Mouse (Mus musculus): ENCODE data around the gene Kcnq2.

Kcnq2 gene

GRCm38 (mm10) chr2:181102161-181102560 lies 32.9 kb downstream of the Kcnq2 start:
- DNase-seq (ENCODE audit: low spot score) = no peak

GRCm38 (mm10) chr2:181101626-181102025 lies 33.5 kb downstream of the Kcnq2 start:
- no peak for DNase-seq (ENCODE audit: low spot score)

GRCm38 (mm10) chr2:181100087-181100486 lies 35.0 kb downstream of the Kcnq2 start:
- no peak for DNase-seq (ENCODE audit: low spot score)

- DNase-seq (ENCODE audit: low spot score) = no peak
Observed at GRCm38 (mm10) chr2:181090123-181090522, 45.0 kb downstream of the Kcnq2 start.

GRCm38 (mm10) chr2:181084997-181085396 lies 50.1 kb downstream of the Kcnq2 start:
- DNase-seq (ENCODE audit: low spot score) = no peak

GRCm38 (mm10) chr2:181083945-181084344 lies 51.2 kb downstream of the Kcnq2 start:
- no peak for DNase-seq (ENCODE audit: low spot score)

GRCm38 (mm10) chr2:181080886-181081285 lies 54.2 kb downstream of the Kcnq2 start:
- no peak for DNase-seq (ENCODE audit: low spot score)

- DNase-seq (ENCODE audit: low spot score) = no peak
Observed at GRCm38 (mm10) chr2:181079518-181079917, 55.6 kb downstream of the Kcnq2 start.

GRCm38 (mm10) chr2:181078908-181079307 lies 56.2 kb downstream of the Kcnq2 start:
- DNase-seq (ENCODE audit: low spot score) = no peak

GRCm38 (mm10) chr2:181075501-181075900 lies 59.6 kb downstream of the Kcnq2 start:
- no peak for DNase-seq (ENCODE audit: low spot score)

- no peak for DNase-seq (ENCODE audit: low spot score)
Observed at GRCm38 (mm10) chr2:181072403-181072714, 62.7 kb downstream of the Kcnq2 start.

- DNase-seq (ENCODE audit: low spot score) = peak; percentile 52
Observed at GRCm38 (mm10) chr2:181071706-181072402, 63.2 kb downstream of the Kcnq2 start.

- no peak for DNase-seq (ENCODE audit: low spot score)
Observed at GRCm38 (mm10) chr2:181070136-181070535, 65.0 kb downstream of the Kcnq2 start.

- no peak for DNase-seq (ENCODE audit: low spot score)
Observed at GRCm38 (mm10) chr2:181068499-181068898, 66.6 kb downstream of the Kcnq2 start.

GRCm38 (mm10) chr2:181065827-181066226 lies 69.3 kb downstream of the Kcnq2 start:
- no peak for DNase-seq (ENCODE audit: low spot score)

- DNase-seq (ENCODE audit: low spot score) = peak; percentile 68
Observed at GRCm38 (mm10) chr2:181060127-181060526, 75.0 kb downstream of the Kcnq2 start.

- DNase-seq (ENCODE audit: low spot score) = no peak
Observed at GRCm38 (mm10) chr2:181058193-181058592, 76.9 kb downstream of the Kcnq2 start.

- no peak for DNase-seq (ENCODE audit: low spot score)
Observed at GRCm38 (mm10) chr2:181057341-181057740, 77.8 kb downstream of the Kcnq2 start.

- DNase-seq (ENCODE audit: low spot score) = no peak
Observed at GRCm38 (mm10) chr2:181052171-181052570, 82.9 kb downstream of the Kcnq2 start.

GRCm38 (mm10) chr2:181048986-181049385 lies 86.1 kb downstream of the Kcnq2 start:
- no peak for DNase-seq (ENCODE audit: low spot score)

- DNase-seq (ENCODE audit: low spot score) = no peak
Observed at GRCm38 (mm10) chr2:181048252-181048945, 86.7 kb downstream of the Kcnq2 start.

GRCm38 (mm10) chr2:181044001-181044400 lies 91.1 kb downstream of the Kcnq2 start:
- no peak for DNase-seq (ENCODE audit: low spot score)

GRCm38 (mm10) chr2:181043437-181043836 lies 91.7 kb downstream of the Kcnq2 start, which contains the start of gene Chrna4:
Gene Chrna4, minus strand, starts transcription at chr2:181043546.
- DNase-seq (ENCODE audit: low spot score) = no peak

GRCm38 (mm10) chr2:181042376-181042775 lies 92.7 kb downstream of the Kcnq2 start:
- no peak for DNase-seq (ENCODE audit: low spot score)

Measured in ovary, postnatal 10 days (tissue).